Mouse (Mus musculus): ENCODE measurements around the gene Gm37240.

Gm37240 gene

GRCm38 (mm10) chr3:84703083-84703810 is 1184.1 kb downstream of the Gm37240 start:
- in situ Hi-C loops (cut with MboI; ENCODE audit: low sequenced_read_pairs) = no loop called here

- in situ Hi-C loops (cut with MboI; ENCODE audit: low sequenced_read_pairs) = no loop called here
These were observed 1185.4 kb downstream of the Gm37240 start for GRCm38 (mm10) chr3:84701964-84702363.

GRCm38 (mm10) chr3:84701509-84701908 is 1185.8 kb downstream of the Gm37240 start:
- in situ Hi-C loops (cut with MboI; ENCODE audit: low sequenced_read_pairs) = no loop called here

GRCm38 (mm10) chr3:84696428-84696917 is 1190.8 kb downstream of the Gm37240 start:
- in situ Hi-C loops (cut with MboI; ENCODE audit: low sequenced_read_pairs) = loop anchor here (10.0 kb wide), 1 partner anchor 148 kb away; no protein-coding TSS in a partner anchor

- in situ Hi-C loops (cut with MboI; ENCODE audit: low sequenced_read_pairs) = loop anchor here (10.0 kb wide), 1 partner anchor 149 kb away; no protein-coding TSS in a partner anchor
These were observed 1191.4 kb downstream of the Gm37240 start for GRCm38 (mm10) chr3:84695867-84696361.

GRCm38 (mm10) chr3:84695418-84695817 is 1191.9 kb downstream of the Gm37240 start:
- in situ Hi-C loops (cut with MboI; ENCODE audit: low sequenced_read_pairs) = loop anchor here (10.0 kb wide), 1 partner anchor 149 kb away; no protein-coding TSS in a partner anchor

GRCm38 (mm10) chr3:84693886-84694285 is 1193.4 kb downstream of the Gm37240 start:
- in situ Hi-C loops (cut with MboI; ENCODE audit: low sequenced_read_pairs) = loop anchor here (10.0 kb wide), 1 partner anchor 151 kb away; no protein-coding TSS in a partner anchor

- in situ Hi-C loops (cut with MboI; ENCODE audit: low sequenced_read_pairs) = loop anchor here (10.0 kb wide), 1 partner anchor 152 kb away; no protein-coding TSS in a partner anchor
These were observed 1194.6 kb downstream of the Gm37240 start for GRCm38 (mm10) chr3:84692647-84693199.

- in situ Hi-C loops (cut with MboI; ENCODE audit: low sequenced_read_pairs) = loop anchor here (10.0 kb wide), 1 partner anchor 155 kb away; no protein-coding TSS in a partner anchor
These were observed 1197.1 kb downstream of the Gm37240 start for GRCm38 (mm10) chr3:84690091-84690771.

- in situ Hi-C loops (cut with MboI; ENCODE audit: low sequenced_read_pairs) = loop anchor here (10.0 kb wide), 1 partner anchor 155 kb away; no protein-coding TSS in a partner anchor
These were observed 1197.7 kb downstream of the Gm37240 start for GRCm38 (mm10) chr3:84689656-84690055.

GRCm38 (mm10) chr3:84688176-84688575 is 1199.1 kb downstream of the Gm37240 start:
- in situ Hi-C loops (cut with MboI; ENCODE audit: low sequenced_read_pairs) = no loop called here

- in situ Hi-C loops (cut with MboI; ENCODE audit: low sequenced_read_pairs) = no loop called here
These were observed 1199.9 kb downstream of the Gm37240 start for GRCm38 (mm10) chr3:84687488-84687846.

- in situ Hi-C loops (cut with MboI; ENCODE audit: low sequenced_read_pairs) = no loop called here
These were observed 1200.4 kb downstream of the Gm37240 start for GRCm38 (mm10) chr3:84686799-84687487.

GRCm38 (mm10) chr3:84686294-84686672 is 1201.0 kb downstream of the Gm37240 start:
- in situ Hi-C loops (cut with MboI; ENCODE audit: low sequenced_read_pairs) = no loop called here

GRCm38 (mm10) chr3:84685662-84686293 is 1201.5 kb downstream of the Gm37240 start:
- in situ Hi-C loops (cut with MboI; ENCODE audit: low sequenced_read_pairs) = no loop called here

- in situ Hi-C loops (cut with MboI; ENCODE audit: low sequenced_read_pairs) = no loop called here
These were observed 1203.5 kb downstream of the Gm37240 start for GRCm38 (mm10) chr3:84683788-84684187.

GRCm38 (mm10) chr3:84681699-84682098 is 1205.6 kb downstream of the Gm37240 start:
- in situ Hi-C loops (cut with MboI; ENCODE audit: low sequenced_read_pairs) = no loop called here

GRCm38 (mm10) chr3:84680062-84680461 is 1207.3 kb downstream of the Gm37240 start:
- in situ Hi-C loops (cut with MboI; ENCODE audit: low sequenced_read_pairs) = no loop called here

- in situ Hi-C loops (cut with MboI; ENCODE audit: low sequenced_read_pairs) = no loop called here
These were observed 1207.8 kb downstream of the Gm37240 start for GRCm38 (mm10) chr3:84679542-84679941.

GRCm38 (mm10) chr3:84678891-84679290 is 1208.4 kb downstream of the Gm37240 start:
- in situ Hi-C loops (cut with MboI; ENCODE audit: low sequenced_read_pairs) = no loop called here
